Mouse (Mus musculus): Measurements from ENCODE around the gene Ccl11. TPM values are rescaled to one million over a fixed set of nuclear protein-coding genes. Genes with fewer than 3 reads are reported as not detected.

Ccl11 gene
- polyA plus RNA-seq, 1 experiment = 7.6 TPM

- no peak for DNase-seq
- TF ChIP-seq POLR2A (IDR thresholded peaks at IDR 0.05; ENCODE audit: borderline replicate concordance, extremely low read depth, low read depth, low read length) = no peak
- no peak for TF ChIP-seq CTCF (IDR thresholded peaks at IDR 0.05; ENCODE audit: insufficient read depth, low read length)
- 77% methylated on average over 4 of the region's 4 CpGs for WGBS
- Histone ChIP-seq H3K4me3 (replicated peaks; ENCODE audit: extremely low read depth, low read depth, low read length) (no peak overlapping the region), H3K4me1 (ENCODE audit: control insufficient read depth, insufficient read depth, low read length) (no peaks in the 10 kb centered on the region)
Observed at GRCm38 (mm10) chr11:82041671-82042080, 15.9 kb upstream of the Ccl11 start.

DNA sequence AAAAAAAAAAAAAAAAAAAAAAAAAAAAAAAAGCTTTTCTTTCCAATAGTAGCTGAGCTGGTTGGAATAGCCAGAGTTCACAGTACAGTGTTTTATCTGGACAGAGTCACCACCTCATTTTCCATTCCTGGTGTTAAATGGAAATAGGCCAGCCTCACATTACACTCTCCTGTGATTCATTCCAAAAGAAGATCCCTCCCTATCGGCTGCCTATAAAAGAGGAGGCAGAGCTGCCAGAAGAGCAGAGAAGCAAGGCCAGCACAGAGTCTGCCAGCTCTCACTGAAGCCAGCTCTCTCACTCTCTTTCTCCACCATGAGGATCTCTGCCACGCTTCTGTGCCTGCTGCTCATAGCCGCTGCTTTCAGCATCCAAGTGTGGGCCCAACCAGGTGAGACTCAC, 12.2 kb upstream of the Ccl11 start, which contains the start of gene Ccl7:
TSS of gene Ccl7 (plus strand) at position 242 of the 400 bp plus-strand sequence.
- TF ChIP-seq POLR2A (IDR thresholded peaks at IDR 0.05; ENCODE audit: borderline replicate concordance, extremely low read depth, low read depth, low read length) = no peak
- TF ChIP-seq CTCF (IDR thresholded peaks at IDR 0.05; ENCODE audit: insufficient read depth, low read length) = no peak
- Histone ChIP-seq H3K4me1 (ENCODE audit: control insufficient read depth, insufficient read depth, low read length) (no peaks in the 10 kb centered on the region), H3K4me3 (replicated peaks; ENCODE audit: extremely low read depth, low read depth, low read length) (no peak within 1 kb of the TSS)
- WGBS = 70% methylated on average over 3 of the region's 3 CpGs
- DNase-seq = no peak

DNA sequence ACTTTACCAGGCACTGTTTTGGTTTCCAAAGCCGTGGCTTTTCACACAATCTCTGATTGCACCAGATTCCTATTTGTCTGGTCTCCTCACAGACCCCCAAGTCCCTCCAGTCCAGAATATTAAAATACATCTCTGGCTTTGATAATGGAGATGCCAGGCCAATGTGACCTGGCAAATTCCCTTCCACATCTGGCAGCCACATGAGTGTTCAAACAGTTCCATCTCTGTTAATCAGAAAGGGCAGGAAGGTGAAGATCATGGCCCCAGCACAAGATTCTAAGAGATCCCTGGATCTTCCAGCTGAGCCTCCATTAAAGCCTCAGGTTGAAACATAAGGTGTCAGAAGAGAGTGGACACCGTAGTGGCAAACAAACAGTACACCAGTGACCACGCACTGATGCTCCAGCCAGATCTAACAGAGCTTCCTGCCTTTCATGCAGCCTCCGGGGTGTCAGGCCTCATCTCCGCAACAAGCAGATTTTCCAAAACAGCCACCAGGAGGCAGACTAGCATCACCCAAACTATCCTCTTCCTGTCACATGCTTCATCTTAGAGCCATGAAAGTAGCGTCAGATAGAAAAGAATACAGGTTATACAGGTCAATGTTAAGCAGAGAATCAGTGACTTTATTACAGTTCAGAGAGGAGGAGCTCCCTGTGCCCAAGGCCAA, 9.7 kb upstream of the Ccl11 start:
- peak; percentile 30 for DNase-seq
- no peak overlapping the region for H3K4me3 ChIP-seq (replicated peaks; ENCODE audit: extremely low read depth, low read depth, low read length)
- TF ChIP-seq CTCF (IDR thresholded peaks at IDR 0.05; ENCODE audit: insufficient read depth, low read length) (peak; percentile 39; the same call in 1 of the 2 replicates), POLR2A (IDR thresholded peaks at IDR 0.05; ENCODE audit: borderline replicate concordance, extremely low read depth, low read depth, low read length) (no peak)
- H3K4me1 ChIP-seq (ENCODE audit: control insufficient read depth, insufficient read depth, low read length) = no peaks in the 10 kb centered on the region
- 30% methylated on average over 6 of the region's 6 CpGs for WGBS

DNA sequence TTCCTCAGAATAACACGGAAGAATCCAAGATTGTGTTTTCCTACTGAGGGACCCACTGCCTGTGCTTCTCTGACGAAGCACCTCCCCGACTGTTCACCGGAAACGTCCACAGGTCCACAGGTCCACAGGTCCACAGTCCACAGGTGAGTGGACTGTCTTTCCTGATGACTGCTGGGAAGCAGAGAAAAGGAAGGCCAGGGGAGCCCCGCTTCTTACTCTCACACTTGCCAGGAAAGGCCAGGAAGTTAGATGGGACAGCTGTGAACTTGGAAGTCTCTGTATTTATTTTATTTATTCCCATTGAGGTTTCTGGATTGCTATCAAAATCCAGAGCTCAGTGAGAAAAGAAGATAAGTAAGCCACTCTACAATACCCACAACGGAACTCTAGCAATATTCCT, 3.8 kb upstream of the Ccl11 start:
- H3K4me1 ChIP-seq (ENCODE audit: control insufficient read depth, insufficient read depth, low read length) = no peaks in the 10 kb centered on the region
- 71% methylated on average over 7 of the region's 7 CpGs for WGBS
- DNase-seq = no peak
- TF ChIP-seq POLR2A (IDR thresholded peaks at IDR 0.05; ENCODE audit: borderline replicate concordance, extremely low read depth, low read depth, low read length) (no peak), CTCF (IDR thresholded peaks at IDR 0.05; ENCODE audit: insufficient read depth, low read length) (no peak)
- no peak overlapping the region for H3K4me3 ChIP-seq (replicated peaks; ENCODE audit: extremely low read depth, low read depth, low read length)

DNA sequence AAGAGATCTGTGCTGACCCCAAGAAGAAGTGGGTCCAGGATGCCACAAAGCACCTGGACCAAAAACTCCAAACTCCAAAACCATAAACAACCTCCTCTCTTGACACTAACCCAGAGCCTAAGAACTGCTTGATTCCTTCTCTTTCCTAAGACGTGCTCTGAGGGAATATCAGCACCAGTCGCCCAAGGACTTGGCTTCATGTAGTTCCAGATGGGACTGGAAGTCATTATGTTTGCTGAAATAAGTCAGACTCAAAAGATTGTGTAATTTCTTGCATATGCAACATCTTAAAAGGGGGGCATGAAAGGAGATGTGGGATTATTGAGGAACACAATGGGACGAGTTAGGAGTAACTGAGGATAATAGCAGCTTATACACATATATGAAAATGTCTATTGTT, 4.6 kb downstream of the Ccl11 start:
- H3K4me1 ChIP-seq (ENCODE audit: control insufficient read depth, insufficient read depth, low read length) = no peaks in the 10 kb centered on the region
- WGBS = 56% methylated on average over 3 of the region's 3 CpGs
- no peak for TF ChIP-seq CTCF (IDR thresholded peaks at IDR 0.05; ENCODE audit: insufficient read depth, low read length)
- no peak for TF ChIP-seq POLR2A (IDR thresholded peaks at IDR 0.05; ENCODE audit: borderline replicate concordance, extremely low read depth, low read depth, low read length)
- no peak overlapping the region for H3K4me3 ChIP-seq (replicated peaks; ENCODE audit: extremely low read depth, low read depth, low read length)
- no peak for DNase-seq

DNA sequence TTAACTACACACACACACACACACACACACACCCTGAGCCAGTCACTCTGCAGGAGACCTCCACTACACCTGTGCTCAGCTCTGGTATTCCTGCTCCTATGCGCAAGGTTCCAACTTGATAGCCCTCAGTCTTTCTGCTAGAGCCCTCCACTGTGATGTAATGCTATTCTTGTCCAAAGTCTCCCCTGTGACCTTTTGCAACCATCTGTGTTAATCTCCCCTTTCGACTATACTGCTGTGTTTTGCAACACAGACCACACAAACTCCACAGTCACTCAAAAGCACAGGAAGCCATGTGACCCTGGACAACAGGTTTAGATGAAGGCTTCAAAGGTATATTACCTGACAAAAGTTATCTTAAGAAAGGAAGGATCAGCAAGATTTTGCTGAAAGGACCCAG, 5.8 kb downstream of the Ccl11 start:
- no peak for DNase-seq
- WGBS = 75% methylated on average over 2 of the region's 2 CpGs
- Histone ChIP-seq H3K4me3 (replicated peaks; ENCODE audit: extremely low read depth, low read depth, low read length) (no peak overlapping the region), H3K4me1 (ENCODE audit: control insufficient read depth, insufficient read depth, low read length) (no peaks in the 10 kb centered on the region)
- TF ChIP-seq CTCF (IDR thresholded peaks at IDR 0.05; ENCODE audit: insufficient read depth, low read length) = no peak
- TF ChIP-seq POLR2A (IDR thresholded peaks at IDR 0.05; ENCODE audit: borderline replicate concordance, extremely low read depth, low read depth, low read length) = no peak

- H3K4me1 ChIP-seq (ENCODE audit: control insufficient read depth, insufficient read depth, low read length) = no peaks in the 10 kb centered on the region
- no peak overlapping the region for H3K4me3 ChIP-seq (replicated peaks; ENCODE audit: extremely low read depth, low read depth, low read length)
- no peak for DNase-seq
- TF ChIP-seq CTCF (IDR thresholded peaks at IDR 0.05; ENCODE audit: insufficient read depth, low read length) = no peak
- TF ChIP-seq POLR2A (IDR thresholded peaks at IDR 0.05; ENCODE audit: borderline replicate concordance, extremely low read depth, low read depth, low read length) = no peak
- WGBS = 80% methylated on average over 7 of the region's 7 CpGs
Observed at GRCm38 (mm10) chr11:82066953-82067571, 9.4 kb downstream of the Ccl11 start.

DNA sequence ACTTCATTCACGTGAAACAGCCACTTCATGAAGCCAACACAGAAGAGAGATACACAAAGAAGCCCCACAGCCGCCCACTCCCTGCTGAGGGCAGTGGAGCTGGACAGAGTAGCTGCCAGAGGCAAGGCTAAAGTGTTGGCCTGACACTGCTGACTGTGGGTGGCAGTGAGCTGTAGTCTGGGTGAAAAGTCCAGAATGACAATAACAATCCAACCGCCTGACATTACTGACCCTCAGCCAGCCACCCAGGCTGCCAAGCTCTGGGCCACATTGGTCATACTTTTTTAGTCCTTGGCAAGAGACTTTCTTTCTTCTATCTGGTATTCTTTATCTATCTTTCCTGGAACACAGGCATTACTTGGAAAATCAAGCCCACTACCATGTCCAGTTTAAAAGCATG, 13.5 kb downstream of the Ccl11 start:
- Histone ChIP-seq H3K4me1 (ENCODE audit: control insufficient read depth, insufficient read depth, low read length) (no peaks in the 10 kb centered on the region), H3K4me3 (replicated peaks; ENCODE audit: extremely low read depth, low read depth, low read length) (no peak overlapping the region)
- no peak for DNase-seq
- TF ChIP-seq CTCF (IDR thresholded peaks at IDR 0.05; ENCODE audit: insufficient read depth, low read length) (no peak), POLR2A (IDR thresholded peaks at IDR 0.05; ENCODE audit: borderline replicate concordance, extremely low read depth, low read depth, low read length) (no peak)
- 55% methylated on average over 3 of the region's 3 CpGs for WGBS

- whole genome bisulfite sequencing = 75% methylated on average over 1 of the region's 1 CpGs
- no peak for DNase-seq
- no peak for TF ChIP-seq POLR2A (IDR thresholded peaks at IDR 0.05; ENCODE audit: borderline replicate concordance, extremely low read depth, low read depth, low read length)
- TF ChIP-seq CTCF (IDR thresholded peaks at IDR 0.05; ENCODE audit: insufficient read depth, low read length) = no peak
Observed at GRCm38 (mm10) chr11:82072374-82072773, 14.8 kb downstream of the Ccl11 start.

DNA sequence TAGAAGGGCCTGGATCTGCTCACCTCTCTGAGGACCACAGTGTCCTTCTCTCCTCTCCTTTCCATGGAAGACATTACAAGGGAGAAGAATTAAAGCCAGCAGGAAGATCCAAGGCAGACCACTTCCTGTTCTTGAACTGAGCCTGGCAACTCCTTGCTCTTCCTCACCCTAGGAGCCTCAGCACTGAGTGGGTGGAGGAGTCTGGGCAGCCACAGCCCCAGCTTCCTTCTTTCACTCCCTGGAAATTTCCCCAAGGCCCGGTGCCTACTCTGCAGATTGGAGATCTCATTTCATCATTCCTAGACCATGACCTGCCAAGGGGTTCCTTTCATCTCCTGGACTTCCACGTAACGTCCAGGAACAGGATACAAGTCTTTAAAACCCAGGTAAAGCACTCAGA, 15.4 kb downstream of the Ccl11 start:
- no peak for DNase-seq
- Histone ChIP-seq H3K4me1 (ENCODE audit: control insufficient read depth, insufficient read depth, low read length) (no peaks in the 10 kb centered on the region; the same call in 1 of the 2 replicates), H3K4me3 (replicated peaks; ENCODE audit: extremely low read depth, low read depth, low read length) (no peak overlapping the region)
- WGBS = 60% methylated on average over 3 of the region's 3 CpGs
- TF ChIP-seq POLR2A (IDR thresholded peaks at IDR 0.05; ENCODE audit: borderline replicate concordance, extremely low read depth, low read depth, low read length) (no peak), CTCF (IDR thresholded peaks at IDR 0.05; ENCODE audit: insufficient read depth, low read length) (no peak)

More at GRCm38 (mm10) chr11:82072374-82072773, 14.8 kb downstream of the Ccl11 start:
- no peaks in the 10 kb centered on the region; the same call in 1 of the 2 replicates for H3K4me1 ChIP-seq (ENCODE audit: control insufficient read depth, insufficient read depth, low read length)
- H3K4me3 ChIP-seq (replicated peaks; ENCODE audit: extremely low read depth, low read depth, low read length) = no peak overlapping the region

Data from lung, adult 2 months (tissue).